Mouse (Mus musculus): ENCODE results near the gene Ncaph. TPM values are rescaled to one million over a fixed set of nuclear protein-coding genes. Genes with fewer than 3 reads are reported as not detected.

Gene Ncaph
- total and polyA plus RNA-seq, 3 experiments, result 53.4 to 74.1 (median 55.3) TPM

Other genes starting within 250 kb of the Ncaph start
- 29.8 and 37.4 TPM in 2 replicates for gene Sppl2a, start 200.7 kb downstream of the Ncaph start, total RNA-seq (2012; rRNA removed)
- 52.4 and 58.5 TPM in 2 replicates for gene Sppl2a, start 200.7 kb downstream of the Ncaph start, total RNA-seq (2014; rRNA removed)
- 34.0 and 35.3 TPM in 2 replicates for gene Sppl2a, start 200.7 kb downstream of the Ncaph start, polyA plus RNA-seq (2012; ENCODE audit: insufficient read length, low read depth)
- 5.8 and 6.9 TPM in 2 replicates for gene Ap4e1, start 125.2 kb downstream of the Ncaph start, total RNA-seq (2012; rRNA removed)
- 9.6 and 10.9 TPM in 2 replicates for gene Ap4e1, start 125.2 kb downstream of the Ncaph start, total RNA-seq (2014; rRNA removed)
- gene Ap4e1, start 125.2 kb downstream of the Ncaph start, polyA plus RNA-seq (2012; ENCODE audit: insufficient read length, low read depth), result 9.0 and 10.0 TPM in 2 replicates
- 44.4 and 56.5 TPM in 2 replicates for gene Blvra, start 63.3 kb downstream of the Ncaph start, total RNA-seq (2012; rRNA removed)
- gene Blvra, start 63.3 kb downstream of the Ncaph start, total RNA-seq (2014; rRNA removed), result 69.0 and 78.7 TPM in 2 replicates
- gene Blvra, start 63.3 kb downstream of the Ncaph start, polyA plus RNA-seq (2012; ENCODE audit: insufficient read length, low read depth), result 38.4 and 46.7 TPM in 2 replicates
- 27.5 and 30.6 TPM in 2 replicates for gene Itpripl1, start 9.5 kb upstream of the Ncaph start, total RNA-seq (2012; rRNA removed)
- gene Itpripl1, start 9.5 kb upstream of the Ncaph start, total RNA-seq (2014; rRNA removed), result 15.8 and 19.7 TPM in 2 replicates
- 21.4 and 23.4 TPM in 2 replicates for gene Itpripl1, start 9.5 kb upstream of the Ncaph start, polyA plus RNA-seq (2012; ENCODE audit: insufficient read length, low read depth)
- 0.93 and 1.3 TPM in 2 replicates for gene 1810024B03Rik, start 74.3 kb upstream of the Ncaph start, total RNA-seq (2012; rRNA removed)
- 0.63 and 1.2 TPM in 2 replicates for gene 1810024B03Rik, start 74.3 kb upstream of the Ncaph start, total RNA-seq (2014; rRNA removed)
- 0.77 and 0.94 TPM in 2 replicates for gene 1810024B03Rik, start 74.3 kb upstream of the Ncaph start, polyA plus RNA-seq (2012; ENCODE audit: insufficient read length, low read depth)
- gene Snrnp200, start 74.4 kb upstream of the Ncaph start, total RNA-seq (2012; rRNA removed), result 90.3 and 99.0 TPM in 2 replicates
- gene Snrnp200, start 74.4 kb upstream of the Ncaph start, total RNA-seq (2014; rRNA removed), result 74.3 and 75.1 TPM in 2 replicates
- gene Snrnp200, start 74.4 kb upstream of the Ncaph start, polyA plus RNA-seq (2012; ENCODE audit: insufficient read length, low read depth), result 100 and 102 TPM in 2 replicates
- gene Ciao1, start 113.9 kb upstream of the Ncaph start, total RNA-seq (2012; rRNA removed), result 72.1 and 79.0 TPM in 2 replicates
- gene Ciao1, start 113.9 kb upstream of the Ncaph start, total RNA-seq (2014; rRNA removed), result 58.3 and 60.9 TPM in 2 replicates
- gene Ciao1, start 113.9 kb upstream of the Ncaph start, polyA plus RNA-seq (2012; ENCODE audit: insufficient read length, low read depth), result 74.3 and 74.5 TPM in 2 replicates
- gene Tmem127, start 114.0 kb upstream of the Ncaph start, total RNA-seq (2012; rRNA removed), result 11.5 and 12.0 TPM in 2 replicates
- gene Tmem127, start 114.0 kb upstream of the Ncaph start, total RNA-seq (2014; rRNA removed), result 12.3 and 15.8 TPM in 2 replicates
- 11.4 and 11.9 TPM in 2 replicates for gene Tmem127, start 114.0 kb upstream of the Ncaph start, polyA plus RNA-seq (2012; ENCODE audit: insufficient read length, low read depth)
- 69.0 and 71.4 TPM in 2 replicates for gene Stard7, start 136.3 kb upstream of the Ncaph start, total RNA-seq (2012; rRNA removed)
- gene Stard7, start 136.3 kb upstream of the Ncaph start, total RNA-seq (2014; rRNA removed), result 122 and 135 TPM in 2 replicates
- 66.8 and 80.6 TPM in 2 replicates for gene Stard7, start 136.3 kb upstream of the Ncaph start, polyA plus RNA-seq (2012; ENCODE audit: insufficient read length, low read depth)
- gene Dusp2, start 202.2 kb upstream of the Ncaph start, total RNA-seq (2012; rRNA removed), result 57.8 and 71.0 TPM in 2 replicates
- gene Dusp2, start 202.2 kb upstream of the Ncaph start, total RNA-seq (2014; rRNA removed), result 96.6 and 107 TPM in 2 replicates
- gene Dusp2, start 202.2 kb upstream of the Ncaph start, polyA plus RNA-seq (2012; ENCODE audit: insufficient read length, low read depth), result 68.5 and 81.5 TPM in 2 replicates
- 0.08 TPM in 1 of 2 replicates, not detected in the other for gene Astl, start 204.7 kb upstream of the Ncaph start, total RNA-seq (2012; rRNA removed)
- gene Astl, start 204.7 kb upstream of the Ncaph start, total RNA-seq (2014; rRNA removed), result not detected in 2 replicates
- gene Astl, start 204.7 kb upstream of the Ncaph start, polyA plus RNA-seq (2012; ENCODE audit: insufficient read length, low read depth), result not detected in 2 replicates
- gene Adra2b, start 229.3 kb upstream of the Ncaph start, total RNA-seq (2012; rRNA removed), result not detected in 2 replicates
- gene Adra2b, start 229.3 kb upstream of the Ncaph start, total RNA-seq (2014; rRNA removed), result 0.08 TPM in 1 of 2 replicates, not detected in the other
- 0.05 TPM in 1 of 2 replicates, not detected in the other for gene Adra2b, start 229.3 kb upstream of the Ncaph start, polyA plus RNA-seq (2012; ENCODE audit: insufficient read length, low read depth)

Data from CH12.LX (cell line).